Mouse (Mus musculus): Measurements from ENCODE around the gene Ndufa10. TPM values are rescaled to one million over a fixed set of nuclear protein-coding genes. Genes with fewer than 3 reads are reported as not detected.

The Ndufa10 gene
- total and polyA plus RNA-seq, 3 experiments, result 103 to 230 (median 139) TPM

GRCm38 (mm10) chr1:92432098-92432497 is 41.6 kb downstream of the Ndufa10 start:
- no peak overlapping the region for H3K27ac ChIP-seq (ENCODE audit: insufficient read depth, low read depth)
- peaks cover 7% of the 10 kb centered on the region for H3K9me3 ChIP-seq (replicated peaks; ENCODE audit: low read length)
- no peak for TF ChIP-seq KAT2A (IDR thresholded peaks at IDR 0.05; ENCODE audit: insufficient replicate concordance, low read length)
- H3K79me2 ChIP-seq (replicated peaks; ENCODE audit: control insufficient read depth, extremely low read depth, insufficient read depth, poor library complexity, severe bottlenecking), result no peaks in the 10 kb centered on the region
- dilution Hi-C loops (cut with MboI; ENCODE audit: extremely low pct_ligation_motif_present, extremely low pct_unique_long_range_greater_than_20kb, low sequenced_read_pairs), result no loop called here
- no peak overlapping the region for H3K4me2 ChIP-seq (ENCODE audit: insufficient read depth, low read depth, poor library complexity, severe bottlenecking)
- in situ Hi-C loops (cut with MboI; ENCODE audit: low pct_ligation_motif_present, low pct_unique_long_range_greater_than_20kb, low sequenced_read_pairs), result no loop called here
- no peaks in the 10 kb centered on the region for H3K4me1 ChIP-seq (ENCODE audit: control insufficient read depth in 1 of 2, insufficient read depth in 2 of 2)
- H3K36me3 ChIP-seq (replicated peaks in 1 of 2; ENCODE audit: control insufficient read depth in 1 of 2, insufficient read depth in 1 of 2, low read length in 1 of 2), result no peaks in the 10 kb centered on the region
- H3K9ac ChIP-seq (ENCODE audit: insufficient read depth, low read depth), result no peak overlapping the region
- H3K4me3 ChIP-seq (replicated peaks in 1 of 3; ENCODE audit: low read depth in 2 of 3, low read length in 2 of 3, poor library complexity in 1 of 3), result no peak overlapping the region
- DNase-seq (ENCODE audit: extremely low read depth), result no peak
- peaks cover 40% of the 10 kb centered on the region for H3K27me3 ChIP-seq (replicated peaks)

GRCm38 (mm10) chr1:92431420-92431819 is 42.2 kb downstream of the Ndufa10 start:
- Histone ChIP-seq H3K4me1 (ENCODE audit: control insufficient read depth in 1 of 2, insufficient read depth in 2 of 2) (no peaks in the 10 kb centered on the region), H3K27me3 (replicated peaks) (peaks cover 46% of the 10 kb centered on the region), H3K27ac (ENCODE audit: insufficient read depth, low read depth) (no peak overlapping the region), H3K79me2 (replicated peaks; ENCODE audit: control insufficient read depth, extremely low read depth, insufficient read depth, poor library complexity, severe bottlenecking) (no peaks in the 10 kb centered on the region), H3K9me3 (replicated peaks; ENCODE audit: low read length) (peaks cover 9% of the 10 kb centered on the region), H3K4me3 (replicated peaks in 1 of 3; ENCODE audit: low read depth in 2 of 3, low read length in 2 of 3, poor library complexity in 1 of 3) (no peak overlapping the region), H3K36me3 (replicated peaks in 1 of 2; ENCODE audit: control insufficient read depth in 1 of 2, insufficient read depth in 1 of 2, low read length in 1 of 2) (no peaks in the 10 kb centered on the region), H3K9ac (ENCODE audit: insufficient read depth, low read depth) (no peak overlapping the region), H3K4me2 (ENCODE audit: insufficient read depth, low read depth, poor library complexity, severe bottlenecking) (no peak overlapping the region)
- in situ Hi-C loops (cut with MboI; ENCODE audit: low pct_ligation_motif_present, low pct_unique_long_range_greater_than_20kb, low sequenced_read_pairs), result no loop called here
- TF ChIP-seq POLR2AphosphoS2 (IDR thresholded peaks at IDR 0.05; ENCODE audit: low read depth, low read length) (no peak), KAT2A (IDR thresholded peaks at IDR 0.05; ENCODE audit: insufficient replicate concordance, low read length) (no peak), EP300 (IDR thresholded peaks at IDR 0.05; ENCODE audit: low read length) (no peak), MAX (IDR thresholded peaks at IDR 0.05; ENCODE audit: low read length) (no peak), TBP (conservative IDR thresholded peaks at IDR 0.05; ENCODE audit: low read depth, low read length) (no peak), SIN3A (IDR thresholded peaks at IDR 0.05; ENCODE audit: low read length) (no peak), CTCF (conservative IDR thresholded peaks at IDR 0.05 in 1 of 2, IDR thresholded peaks at IDR 0.05 in 1 of 2; ENCODE audit: low read depth in 2 of 2, low read length in 2 of 2) (no peak), TCF12 (IDR thresholded peaks at IDR 0.05; ENCODE audit: low read depth, low read length) (no peak), IRF4 (IDR thresholded peaks at IDR 0.05; ENCODE audit: low read depth, low read length) (no peak), UBTF (IDR thresholded peaks at IDR 0.05; ENCODE audit: low read depth, low read length) (no peak), PAX5 (IDR thresholded peaks at IDR 0.05; ENCODE audit: low read length) (no peak), ZMIZ1 (IDR thresholded peaks at IDR 0.05; ENCODE audit: low read depth, low read length) (no peak), BHLHE40 (IDR thresholded peaks at IDR 0.05; ENCODE audit: low read depth, low read length) (no peak), NELFE (IDR thresholded peaks at IDR 0.05; ENCODE audit: low read depth, low read length) (no peak), ELF1 (IDR thresholded peaks at IDR 0.05; ENCODE audit: low read depth, low read length) (no peak), NRF1 (IDR thresholded peaks at IDR 0.05; ENCODE audit: low read depth, low read length) (no peak), MAFK (IDR thresholded peaks at IDR 0.05; ENCODE audit: insufficient replicate concordance, low read length) (no peak)
- dilution Hi-C loops (cut with MboI; ENCODE audit: extremely low pct_ligation_motif_present, extremely low pct_unique_long_range_greater_than_20kb, low sequenced_read_pairs), result no loop called here
- no peak for DNase-seq (ENCODE audit: extremely low read depth)

Data from CH12.LX (cell line).